Mouse (Mus musculus): ENCODE data around the gene Rpl13a. TPM values are rescaled to one million over a fixed set of nuclear protein-coding genes. Genes with fewer than 3 reads are reported as not detected.
"Not testable (repeated sequence)": the region's sequence is repeated elsewhere in the genome, so short reads cannot be mapped to it uniquely, and the experiment has no call there.

Gene Rpl13a
- polyA plus RNA-seq, 1 experiment from 2014 or later: 1,622 TPM

GRCm38 (mm10) chr7:45126844-45127699 lies 1.5 kb downstream of the Rpl13a start:
- peak overlapping the region; percentile 93 for H3K4me3 ChIP-seq (ENCODE audit: low read depth, low read length)
- no peaks in the 10 kb centered on the region for H3K9me3 ChIP-seq (ENCODE audit: control insufficient read depth, low read depth, low read length)
- peak overlapping the region; percentile 99 for H3K9ac ChIP-seq (replicated peaks; ENCODE audit: low read depth, low read length)
- H3K4me1 ChIP-seq (ENCODE audit: control insufficient read depth, insufficient read depth, low read length): peaks cover 31% of the 10 kb centered on the region
- H3K27ac ChIP-seq (ENCODE audit: low read length): peak overlapping the region; percentile 87
- H3K36me3 ChIP-seq (ENCODE audit: control insufficient read depth, insufficient read depth, low read length): peaks cover 38% of the 10 kb centered on the region
- peak overlapping the region; percentile 87 for H3K4me2 ChIP-seq (replicated peaks; ENCODE audit: low read depth, low read length)
- no peaks in the 10 kb centered on the region for H3K27me3 ChIP-seq (ENCODE audit: control insufficient read depth, insufficient read depth, low read length)
- 35% methylated on average over 21 of the region's 21 CpGs for WGBS
- no peak for ATAC-seq (ENCODE audit: insufficient number of reproducible peaks, insufficient read depth, low FRiP score, low read depth)

DNA sequence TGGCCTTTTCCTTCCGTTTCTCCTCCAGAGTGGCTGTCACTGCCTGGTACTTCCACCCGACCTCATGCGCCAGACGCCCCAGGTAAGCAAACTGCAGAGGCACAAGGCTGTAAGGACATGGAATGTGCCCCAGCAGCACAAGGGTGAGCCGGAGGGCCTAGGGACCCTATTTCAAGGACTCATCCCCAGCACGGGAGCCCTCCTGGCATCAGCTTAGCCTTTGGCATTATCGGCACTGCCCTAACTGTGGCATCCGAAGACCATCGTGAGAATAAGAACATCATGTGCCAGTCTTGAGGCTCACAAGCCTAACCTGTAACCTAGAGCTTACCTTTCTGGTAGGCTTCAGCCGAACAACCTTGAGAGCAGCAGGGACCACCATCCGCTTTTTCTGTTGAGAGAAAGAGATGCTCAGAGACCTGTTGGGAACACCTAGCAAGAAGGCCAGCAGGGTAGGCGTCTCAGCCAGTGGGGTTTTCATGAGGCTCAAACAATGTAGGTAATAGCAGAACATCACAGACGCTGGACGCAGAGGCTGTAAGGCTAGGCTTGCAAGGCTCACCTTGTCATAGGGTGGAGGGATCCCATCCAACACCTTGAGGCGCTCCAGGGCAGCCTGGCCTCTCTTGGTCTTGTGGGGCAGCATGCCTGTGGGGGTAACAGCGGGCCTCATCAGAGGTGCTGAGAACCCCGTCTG lies 2.3 kb downstream of the Rpl13a start:
- Histone ChIP-seq H3K9me3 (ENCODE audit: control insufficient read depth, low read depth, low read length) (no peaks in the 10 kb centered on the region), H3K4me3 (ENCODE audit: low read depth, low read length) (peak overlapping the region; percentile 93), H3K27ac (ENCODE audit: low read length) (peak overlapping the region; percentile 87; the same call in 1 of the 2 replicates), H3K27me3 (ENCODE audit: control insufficient read depth, insufficient read depth, low read length) (no peaks in the 10 kb centered on the region), H3K36me3 (ENCODE audit: control insufficient read depth, insufficient read depth, low read length) (peaks cover 46% of the 10 kb centered on the region), H3K4me2 (replicated peaks; ENCODE audit: low read depth, low read length) (peak overlapping the region; percentile 87), H3K9ac (replicated peaks; ENCODE audit: low read depth, low read length) (peak overlapping the region; percentile 99), H3K4me1 (ENCODE audit: control insufficient read depth, insufficient read depth, low read length) (peaks cover 31% of the 10 kb centered on the region)
- no peak for ATAC-seq (ENCODE audit: insufficient number of reproducible peaks, insufficient read depth, low FRiP score, low read depth)
- WGBS: 70% methylated on average over 17 of the region's 17 CpGs

GRCm38 (mm10) chr7:45125649-45126048 lies 2.9 kb downstream of the Rpl13a start:
- not testable (repeated sequence) for H3K27me3 ChIP-seq (ENCODE audit: control insufficient read depth, insufficient read depth, low read length); H3K4me2 ChIP-seq (replicated peaks; ENCODE audit: low read depth, low read length); H3K9ac ChIP-seq (replicated peaks; ENCODE audit: low read depth, low read length); H3K9me3 ChIP-seq (ENCODE audit: control insufficient read depth, low read depth, low read length); H3K4me3 ChIP-seq (ENCODE audit: low read depth, low read length); H3K27ac ChIP-seq (ENCODE audit: low read length); ATAC-seq (ENCODE audit: insufficient number of reproducible peaks, insufficient read depth, low FRiP score, low read depth)
- whole genome bisulfite sequencing: 71% methylated on average over 5 of the region's 5 CpGs
- Histone ChIP-seq H3K36me3 (ENCODE audit: control insufficient read depth, insufficient read depth, low read length) (peaks cover 52% of the 10 kb centered on the region), H3K4me1 (ENCODE audit: control insufficient read depth, insufficient read depth, low read length) (peaks cover 31% of the 10 kb centered on the region)

DNA sequence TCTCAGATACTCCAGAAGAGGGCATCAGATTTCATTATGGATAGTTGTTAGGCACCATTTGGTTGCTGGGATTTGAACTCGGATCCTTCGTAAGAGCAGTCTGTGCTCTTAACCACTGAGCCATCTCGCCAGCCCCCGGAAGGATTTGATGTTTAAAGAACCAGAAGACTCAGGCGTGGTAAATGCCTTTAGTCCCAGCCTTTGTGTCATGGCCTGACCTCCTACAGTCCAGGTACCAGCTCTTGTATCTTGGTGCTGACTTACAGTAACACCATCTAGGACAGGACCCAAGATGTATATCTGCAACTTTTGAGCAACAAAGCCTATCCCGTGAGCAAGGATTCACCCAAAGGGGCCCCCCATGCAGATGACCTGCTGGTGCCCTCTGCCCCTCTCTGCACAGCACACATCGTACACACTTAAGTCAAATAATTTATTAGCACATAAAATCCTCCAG lies 3.4 kb downstream of the Rpl13a start:
- peak overlapping the region; percentile 79; the same call in 1 of the 2 replicates for H3K27ac ChIP-seq (ENCODE audit: low read length)
- H3K4me2 ChIP-seq (replicated peaks; ENCODE audit: low read depth, low read length): peak overlapping the region; percentile 25; the same call in 1 of the 2 replicates
- no peak for ATAC-seq (ENCODE audit: insufficient number of reproducible peaks, insufficient read depth, low FRiP score, low read depth)
- WGBS: 17% methylated on average over 7 of the region's 7 CpGs
- H3K9ac ChIP-seq (replicated peaks; ENCODE audit: low read depth, low read length): no peak overlapping the region
- peaks cover 57% of the 10 kb centered on the region for H3K36me3 ChIP-seq (ENCODE audit: control insufficient read depth, insufficient read depth, low read length)
- H3K4me1 ChIP-seq (ENCODE audit: control insufficient read depth, insufficient read depth, low read length): peaks cover 31% of the 10 kb centered on the region
- no peak overlapping the region; the same call in 1 of the 2 replicates for H3K4me3 ChIP-seq (ENCODE audit: low read depth, low read length)
- H3K27me3 ChIP-seq (ENCODE audit: control insufficient read depth, insufficient read depth, low read length): no peaks in the 10 kb centered on the region
- no peaks in the 10 kb centered on the region for H3K9me3 ChIP-seq (ENCODE audit: control insufficient read depth, low read depth, low read length)

DNA sequence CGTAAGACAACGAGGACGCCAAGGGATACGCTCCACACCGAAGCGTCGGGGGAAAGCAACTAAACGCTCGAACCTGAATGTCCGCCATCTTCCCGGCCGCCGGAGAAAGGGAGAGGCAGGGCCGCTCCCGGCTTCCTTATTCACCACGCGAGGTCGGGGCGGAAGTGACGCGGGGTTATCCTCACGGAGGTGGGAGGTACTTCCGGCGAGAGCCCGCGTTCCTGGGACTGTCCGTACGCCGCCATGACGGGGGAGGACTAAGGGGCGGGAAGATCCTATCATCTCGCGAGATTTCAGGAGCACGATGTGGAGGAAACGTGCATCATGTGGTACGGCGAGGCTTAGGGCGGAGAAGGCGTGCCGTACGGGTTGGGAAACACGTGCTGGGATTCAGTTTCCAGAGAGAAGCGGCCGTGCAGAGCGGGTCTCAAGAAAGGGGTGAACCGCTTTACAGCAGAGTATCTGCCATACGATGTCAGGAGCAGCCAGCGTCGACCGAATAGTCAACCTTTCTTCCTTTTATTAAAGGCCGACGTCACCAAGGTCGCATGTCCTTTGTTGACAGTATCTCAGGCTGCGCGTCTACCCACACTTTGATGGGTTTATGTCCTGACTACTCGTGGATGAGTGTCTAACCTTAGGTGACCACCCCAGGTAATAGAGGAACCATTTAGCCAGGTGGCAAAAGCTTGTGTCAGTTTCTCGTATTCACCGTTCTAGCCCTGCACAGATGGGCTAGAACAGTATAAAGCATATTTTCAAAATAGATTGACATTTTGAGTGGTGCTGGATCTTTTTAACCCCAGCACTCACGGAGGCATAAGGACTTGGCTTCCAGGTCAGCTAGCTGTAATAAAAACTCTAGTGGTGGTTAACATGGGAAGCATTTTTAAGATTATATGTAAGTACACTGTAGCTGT lies 4.1 kb downstream of the Rpl13a start, which contains the start of gene Rps11:
Gene Rps11 (minus strand): TSS at position 216 of the 920 bp plus-strand sequence.
- Histone ChIP-seq H3K9ac (replicated peaks; ENCODE audit: low read depth, low read length) (peak within 1 kb of the TSS; percentile 100), H3K27me3 (ENCODE audit: control insufficient read depth, insufficient read depth, low read length) (no peaks in the 10 kb centered on the region), H3K9me3 (ENCODE audit: control insufficient read depth, low read depth, low read length) (no peaks in the 10 kb centered on the region), H3K4me2 (replicated peaks; ENCODE audit: low read depth, low read length) (peak within 1 kb of the TSS; percentile 84), H3K27ac (ENCODE audit: low read length) (peak within 1 kb of the TSS; percentile 90), H3K4me3 (ENCODE audit: low read depth, low read length) (peak within 1 kb of the TSS; percentile 99), H3K4me1 (ENCODE audit: control insufficient read depth, insufficient read depth, low read length) (peaks cover 28% of the 10 kb centered on the region), H3K36me3 (ENCODE audit: control insufficient read depth, insufficient read depth, low read length) (peaks cover 64% of the 10 kb centered on the region)
- ATAC-seq (ENCODE audit: insufficient number of reproducible peaks, insufficient read depth, low FRiP score, low read depth): peak; percentile 87
- under 1% methylated on average over 59 of the region's 59 CpGs for WGBS

DNA sequence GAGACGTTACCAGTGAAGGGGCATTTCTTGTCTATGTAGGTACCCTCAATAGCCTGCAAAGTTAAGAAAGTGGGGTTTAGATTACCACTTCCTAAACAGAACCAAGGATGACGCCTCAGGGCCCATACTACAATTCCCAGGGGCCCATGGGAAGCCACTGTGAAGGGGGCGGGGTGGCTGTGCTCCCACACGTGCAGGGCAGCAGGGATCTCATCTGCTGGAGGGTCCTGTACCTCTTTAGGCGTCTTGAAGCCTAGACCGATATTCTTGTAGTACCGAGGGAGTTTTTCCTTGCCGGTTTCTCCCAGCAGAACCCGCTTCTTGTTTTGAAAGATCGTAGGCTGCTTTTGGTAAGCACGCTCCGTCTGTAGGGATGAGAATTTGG lies 5.4 kb downstream of the Rpl13a start:
- H3K27me3 ChIP-seq (ENCODE audit: control insufficient read depth, insufficient read depth, low read length): no peaks in the 10 kb centered on the region
- no peak for ATAC-seq (ENCODE audit: insufficient number of reproducible peaks, insufficient read depth, low FRiP score, low read depth)
- peak overlapping the region; percentile 84 for H3K4me2 ChIP-seq (replicated peaks; ENCODE audit: low read depth, low read length)
- H3K4me1 ChIP-seq (ENCODE audit: control insufficient read depth, insufficient read depth, low read length): peaks cover 26% of the 10 kb centered on the region
- H3K36me3 ChIP-seq (ENCODE audit: control insufficient read depth, insufficient read depth, low read length): peaks cover 68% of the 10 kb centered on the region
- peak overlapping the region; percentile 90; the same call in 1 of the 2 replicates for H3K27ac ChIP-seq (ENCODE audit: low read length)
- WGBS: 13% methylated on average over 12 of the region's 12 CpGs
- H3K9me3 ChIP-seq (ENCODE audit: control insufficient read depth, low read depth, low read length): no peaks in the 10 kb centered on the region
- peak overlapping the region; percentile 99 for H3K4me3 ChIP-seq (ENCODE audit: low read depth, low read length)
- H3K9ac ChIP-seq (replicated peaks; ENCODE audit: low read depth, low read length): peak overlapping the region; percentile 100

GRCm38 (mm10) chr7:45122561-45123185 lies 5.9 kb downstream of the Rpl13a start:
- Histone ChIP-seq H3K36me3 (ENCODE audit: control insufficient read depth, insufficient read depth, low read length) (peaks cover 68% of the 10 kb centered on the region), H3K4me3 (ENCODE audit: low read depth, low read length) (peak overlapping the region; percentile 99), H3K4me1 (ENCODE audit: control insufficient read depth, insufficient read depth, low read length) (peaks cover 26% of the 10 kb centered on the region), H3K27ac (ENCODE audit: low read length) (no peak overlapping the region), H3K9ac (replicated peaks; ENCODE audit: low read depth, low read length) (peak overlapping the region; percentile 100), H3K27me3 (ENCODE audit: control insufficient read depth, insufficient read depth, low read length) (no peaks in the 10 kb centered on the region), H3K9me3 (ENCODE audit: control insufficient read depth, low read depth, low read length) (no peaks in the 10 kb centered on the region), H3K4me2 (replicated peaks; ENCODE audit: low read depth, low read length) (peak overlapping the region; percentile 84)
- 81% methylated on average over 15 of the region's 15 CpGs for WGBS
- no peak for ATAC-seq (ENCODE audit: insufficient number of reproducible peaks, insufficient read depth, low FRiP score, low read depth)
